Mouse (Mus musculus) hindbrain, embryonic 14.5 days (tissue): Measurements from ENCODE around the gene Epsti1. TPM values are rescaled to one million over a fixed set of nuclear protein-coding genes. Genes with fewer than 3 reads are reported as not detected.
A peak's percentile ranks its signal among the peaks of the same experiment; 100 is the strongest.

Source experiments
- ATAC-seq: fragments of 200-750 bp; cut with Nextera tagmentation; 2 replicates; pipeline ENCODE4 v1.8.0; 2017; ENCODE audit warnings: moderate number of reproducible peaks, mild to moderate bottlenecking, moderate TSS enrichment, moderate library complexity; ENCODE audit not compliant: low FRiP score
- DNase-seq: peaks from one replicate; pipeline ENCODE4 v3.0.0-alpha.2; 2015; ENCODE audit warnings: low spot score
- H3K27ac ChIP-seq: fragments of 300-500 bp; sonication (generic); 2 replicates; pipeline ENCODE4 v1.5.1; 2014; ENCODE audit warnings: mild to moderate bottlenecking, moderate library complexity
- H3K27me3 ChIP-seq: fragments of 300-500 bp; sonication (generic); 2 replicates; pipeline ENCODE4 v1.6.1; 2014; ENCODE audit warnings: mild to moderate bottlenecking, low read length, mixed read lengths; ENCODE audit not compliant: control insufficient read depth, insufficient read depth
- H3K36me3 ChIP-seq: fragments of 300-500 bp; sonication (generic); replicated peaks from 2 replicates; pipeline ENCODE4 v1.6.1; 2014; ENCODE audit not compliant: control insufficient read depth, insufficient read depth
- H3K4me1 ChIP-seq: fragments of 300-500 bp; sonication (generic); replicated peaks from 2 replicates; pipeline ENCODE4 v1.6.1; 2014; ENCODE audit warnings: antibody characterized with exemption, low read length, mixed read lengths; ENCODE audit not compliant: control insufficient read depth, insufficient read depth
- H3K4me2 ChIP-seq: fragments of 300-500 bp; sonication (generic); replicated peaks from 2 replicates; pipeline ENCODE4 v1.6.1; 2014; ENCODE audit warnings: mild to moderate bottlenecking, moderate library complexity
- H3K4me3 ChIP-seq: fragments of 300-500 bp; sonication (generic); replicated peaks from 2 replicates; pipeline ENCODE4 v1.5.1; 2014; ENCODE audit warnings: mild to moderate bottlenecking, low read length
- H3K9ac ChIP-seq: fragments of 300-500 bp; sonication (generic); 2 replicates; pipeline ENCODE4 v1.6.1; 2014
- H3K9me3 ChIP-seq: fragments of 300-500 bp; sonication (generic); 2 replicates; pipeline ENCODE4 v1.6.1; 2016; ENCODE audit warnings: low read length; ENCODE audit not compliant: control insufficient read depth
- WGBS: fragments of 180-500 bp; shearing (Covaris S2); extraction: QIAGEN DNeasy Blood & Tissue Kit; methylation state at CpG from one replicate; pipeline ENCODE4 v1.1.7; 2014; 5-methylcytosine and 5-hydroxymethylcytosine counted together
- polyA plus RNA-seq: library from polyadenylated mRNA; unstranded; fragments of >200 nt; fragmentation: Nextera tagmentation; extraction: Ambion mirVana; gene quantifications from 2 replicates; pipeline ENCODE4 v1.2.1, GENCODE M21; 2014

The Epsti1 gene
- polyA plus RNA-seq, 1 experiment from 2014 or later: 0.33 TPM

GRCm38 (mm10) chr14:77971355-77971754 is 67.3 kb downstream of the Epsti1 start:
- Histone ChIP-seq H3K9ac (no peak overlapping the region), H3K9me3 (no peaks in the 10 kb centered on the region), H3K4me1 (no peaks in the 10 kb centered on the region), H3K4me3 (no peak overlapping the region), H3K27ac (no peak overlapping the region), H3K27me3 (no peaks in the 10 kb centered on the region), H3K36me3 (no peaks in the 10 kb centered on the region), H3K4me2 (no peak overlapping the region)
- DNase-seq: no peak
- ATAC-seq: no peak
- 77% methylated on average over 4 of the region's 4 CpGs for WGBS

GRCm38 (mm10) chr14:77974221-77974620 is 70.2 kb downstream of the Epsti1 start:
- H3K9ac ChIP-seq: no peak overlapping the region
- H3K4me3 ChIP-seq: no peak overlapping the region
- H3K27ac ChIP-seq: no peak overlapping the region
- H3K36me3 ChIP-seq: no peaks in the 10 kb centered on the region
- ATAC-seq (no peak), DNase-seq (no peak)
- no peak overlapping the region for H3K4me2 ChIP-seq
- no peaks in the 10 kb centered on the region for H3K9me3 ChIP-seq
- H3K27me3 ChIP-seq: no peaks in the 10 kb centered on the region
- WGBS: 59% methylated on average over 6 of the region's 6 CpGs
- no peaks in the 10 kb centered on the region for H3K4me1 ChIP-seq

DNA sequence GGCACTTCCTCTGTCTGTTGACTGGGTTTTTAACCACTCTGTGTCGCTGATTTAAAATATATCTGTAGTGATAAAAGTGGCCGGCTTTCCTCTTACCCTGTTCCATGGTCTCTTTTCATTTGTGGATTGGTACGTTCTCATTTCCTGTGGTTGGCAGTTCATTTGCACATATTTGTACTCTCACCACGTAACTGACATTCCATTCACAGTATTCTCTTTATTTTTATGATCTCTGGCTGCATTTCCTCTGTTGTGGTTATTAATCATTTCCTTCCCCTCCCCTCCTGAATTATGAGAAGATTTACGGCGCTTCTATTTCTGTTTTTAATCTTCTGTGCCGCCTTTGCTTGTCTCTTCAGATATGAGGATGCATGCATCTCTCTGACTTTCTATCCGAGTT is 71.7 kb downstream of the Epsti1 start:
- H3K9ac ChIP-seq: no peak overlapping the region
- no peaks in the 10 kb centered on the region for H3K36me3 ChIP-seq
- H3K27ac ChIP-seq: no peak overlapping the region
- no peaks in the 10 kb centered on the region for H3K27me3 ChIP-seq
- H3K9me3 ChIP-seq: no peaks in the 10 kb centered on the region
- ATAC-seq (no peak), DNase-seq (no peak)
- H3K4me1 ChIP-seq: no peaks in the 10 kb centered on the region
- H3K4me2 ChIP-seq: no peak overlapping the region
- 72% methylated on average over 8 of the region's 8 CpGs for WGBS
- no peak overlapping the region for H3K4me3 ChIP-seq

DNA sequence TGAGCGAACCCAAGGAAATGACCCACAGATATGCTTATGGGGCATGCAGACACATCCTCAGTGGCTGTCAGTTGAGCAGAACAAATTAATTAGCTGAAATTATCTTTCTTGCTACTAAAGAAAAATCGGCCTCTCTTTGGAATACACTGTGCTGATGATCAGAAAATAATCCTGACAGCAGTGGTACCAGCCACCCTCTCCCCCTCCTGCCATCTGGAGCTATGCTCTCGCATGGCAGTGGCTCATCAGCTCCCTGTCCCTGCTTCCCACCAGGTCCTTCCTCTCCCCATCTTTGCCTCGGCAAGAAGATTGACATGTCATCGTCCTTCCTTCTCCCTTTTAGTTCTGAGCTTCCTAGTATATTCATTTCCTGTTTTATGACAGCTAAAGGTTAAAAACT is 77.5 kb downstream of the Epsti1 start:
- H3K4me1 ChIP-seq: no peaks in the 10 kb centered on the region
- no peak overlapping the region for H3K4me3 ChIP-seq
- WGBS: 65% methylated on average over 5 of the region's 5 CpGs
- ATAC-seq (no peak), DNase-seq (no peak)
- no peaks in the 10 kb centered on the region for H3K27me3 ChIP-seq
- H3K4me2 ChIP-seq: no peak overlapping the region
- H3K36me3 ChIP-seq: no peaks in the 10 kb centered on the region
- peak overlapping the region; percentile 16; the same call in 1 of the 2 replicates for H3K27ac ChIP-seq
- H3K9me3 ChIP-seq: no peaks in the 10 kb centered on the region
- no peak overlapping the region for H3K9ac ChIP-seq

- ATAC-seq (no peak), DNase-seq (no peak)
- Histone ChIP-seq H3K36me3 (no peaks in the 10 kb centered on the region), H3K27ac (no peak overlapping the region; the same call in 1 of the 2 replicates), H3K4me1 (no peaks in the 10 kb centered on the region), H3K4me2 (no peak overlapping the region), H3K9ac (no peak overlapping the region), H3K4me3 (no peak overlapping the region), H3K27me3 (no peaks in the 10 kb centered on the region), H3K9me3 (no peaks in the 10 kb centered on the region)
Measured at GRCm38 (mm10) chr14:77997731-77998130, 93.7 kb downstream of the Epsti1 start.

DNA sequence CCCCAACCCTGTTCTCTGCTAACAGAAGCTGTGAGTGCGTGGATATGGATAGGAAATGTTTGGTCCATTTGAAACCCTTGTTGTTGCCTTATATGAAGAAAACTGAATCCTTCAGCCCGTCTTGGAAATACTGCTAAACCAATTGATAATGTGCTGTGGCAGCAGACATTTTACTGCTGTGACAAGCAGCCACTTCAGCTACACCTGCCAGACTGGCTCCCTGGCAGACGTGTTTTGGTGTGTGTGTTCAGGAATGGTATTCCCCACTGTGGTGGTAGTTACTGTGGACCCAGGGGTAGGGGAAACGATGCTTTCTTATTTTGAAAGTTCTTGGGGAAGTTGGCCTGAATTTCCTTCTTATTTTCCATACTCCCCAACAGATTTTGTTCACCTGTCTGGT is 100.4 kb downstream of the Epsti1 start:
- ATAC-seq (no peak), DNase-seq (no peak)
- H3K9me3 ChIP-seq: no peaks in the 10 kb centered on the region

GRCm38 (mm10) chr14:78008019-78008418 is 104.0 kb downstream of the Epsti1 start:
- Histone ChIP-seq H3K9me3 (no peaks in the 10 kb centered on the region), H3K4me1 (0 out of 2 replicates have a peak, but pooled peaks cover 3% of the 10 kb centered on the region), H3K4me3 (no peak overlapping the region), H3K27me3 (no peaks in the 10 kb centered on the region), H3K9ac (no peak overlapping the region), H3K4me2 (no peak overlapping the region), H3K27ac (0 out of 2 replicates have a peak overlapping the region, but pooled peaks have one; percentile 3), H3K36me3 (no peaks in the 10 kb centered on the region)
- DNase-seq: peak; percentile 68
- WGBS: 8% methylated on average over 6 of the region's 6 CpGs
- ATAC-seq: no peak

More for the DNA sequence above, 100.4 kb downstream of the Epsti1 start:
- H3K4me3 ChIP-seq: no peak overlapping the region
- H3K9ac ChIP-seq: no peak overlapping the region
- H3K4me1 ChIP-seq: 0 out of 2 replicates have a peak, but pooled peaks cover 3% of the 10 kb centered on the region
- no peaks in the 10 kb centered on the region for H3K36me3 ChIP-seq
- WGBS: 86% methylated on average over 4 of the region's 4 CpGs
- H3K27me3 ChIP-seq: no peaks in the 10 kb centered on the region
- H3K27ac ChIP-seq: no peak overlapping the region
- H3K4me2 ChIP-seq: no peak overlapping the region

GRCm38 (mm10) chr14:78011808-78012207 is 107.8 kb downstream of the Epsti1 start:
- DNase-seq (no peak), ATAC-seq (no peak)
- 51% methylated on average over 10 of the region's 10 CpGs for WGBS
- 0 out of 2 replicates have a peak overlapping the region, but pooled peaks have one; percentile 1 for H3K27ac ChIP-seq
- H3K4me2 ChIP-seq: no peak overlapping the region; the same call in 1 of the 2 replicates
- no peak overlapping the region for H3K4me3 ChIP-seq
- H3K9ac ChIP-seq: no peak overlapping the region
- H3K36me3 ChIP-seq: no peaks in the 10 kb centered on the region
- H3K4me1 ChIP-seq: 0 out of 2 replicates have a peak, but pooled peaks cover 3% of the 10 kb centered on the region
- H3K9me3 ChIP-seq: no peaks in the 10 kb centered on the region
- H3K27me3 ChIP-seq: no peaks in the 10 kb centered on the region

GRCm38 (mm10) chr14:78015540-78016321 is 111.7 kb downstream of the Epsti1 start:
- Histone ChIP-seq H3K9me3 (no peaks in the 10 kb centered on the region), H3K4me2 (no peak overlapping the region), H3K27ac (no peak overlapping the region), H3K9ac (no peak overlapping the region), H3K4me3 (no peak overlapping the region), H3K4me1 (no peaks in the 10 kb centered on the region), H3K36me3 (no peaks in the 10 kb centered on the region), H3K27me3 (no peaks in the 10 kb centered on the region)
- ATAC-seq: no peak
- DNase-seq: no peak
- 45% methylated on average over 7 of the region's 7 CpGs for WGBS
